Mouse (Mus musculus) G1E (cell line): Measurements from ENCODE around the gene Begain. TPM values are rescaled to one million over a fixed set of nuclear protein-coding genes. Genes with fewer than 3 reads are reported as not detected.

Experiments used
- ATAC-seq: 2 replicates; pipeline ENCODE4 v1.8.0; 2016; ENCODE audit warnings: mild to moderate bottlenecking; ENCODE audit not compliant: insufficient number of reproducible peaks, poor library complexity, low FRiP score, severe bottlenecking; ENCODE audit errors: extremely low read depth
- DNase-seq: peaks from one replicate; pipeline ENCODE4 v3.0.0; 2012; ENCODE audit warnings: low spot score
- H3K27me3 ChIP-seq: 2 replicates; pipeline ENCODE4 v1.6.1; 2012; ENCODE audit warnings: mild to moderate bottlenecking, low read length, inconsistent platforms; ENCODE audit not compliant: insufficient read depth
- H3K36me3 ChIP-seq: replicated peaks from 2 replicates; pipeline ENCODE3; 2012; ENCODE audit warnings: mild to moderate bottlenecking, inconsistent platforms
- H3K4me1 ChIP-seq: 2 replicates; pipeline ENCODE4 v1.6.1; 2012; ENCODE audit warnings: low read depth, low read length, inconsistent platforms, mixed read lengths; ENCODE audit not compliant: insufficient read depth
- H3K4me3 ChIP-seq: 2 replicates; pipeline ENCODE4 v1.5.1; 2012; ENCODE audit warnings: low read depth, mild to moderate bottlenecking, inconsistent platforms, low read length, moderate library complexity, mixed read lengths
- H3K9me3 ChIP-seq: replicated peaks from 2 replicates; pipeline ENCODE4 v1.6.1; 2012; ENCODE audit warnings: inconsistent platforms
- CTCF ChIP-seq: IDR thresholded peaks from 2 replicates; pipeline ENCODE4 v1.5.1; 2012; ENCODE audit warnings: low read depth, low read length, inconsistent platforms, mixed read lengths
- GATA1 ChIP-seq: IDR thresholded peaks from 2 replicates; pipeline ENCODE4 v1.6.1; 2012; ENCODE audit warnings: borderline replicate concordance, low read length, inconsistent platforms, mixed read lengths
- GATA2 ChIP-seq: IDR thresholded peaks from 2 replicates; pipeline ENCODE4 v1.6.1; 2012; ENCODE audit warnings: low read depth, low read length, inconsistent platforms, borderline replicate concordance
- POLR2AphosphoS5 ChIP-seq: IDR thresholded peaks from 2 replicates; pipeline ENCODE4 v1.6.1; 2012; ENCODE audit warnings: low read depth, low read length, inconsistent platforms; ENCODE audit not compliant: insufficient replicate concordance
- TAL1 ChIP-seq: conservative IDR thresholded peaks from 2 replicates; pipeline ENCODE4 v1.6.1; 2012; ENCODE audit warnings: low read depth, low read length, inconsistent platforms, mixed read lengths
- polyA plus RNA-seq: library from polyadenylated mRNA; stranded (reverse); fragments of >175 nt; gene quantifications from 2 replicates; pipeline ENCODE4 v1.2.3, GENCODE M21; 2012
- total RNA-seq, 2 experiments: library from RNA; stranded (forward) in 1 of 2; stranded (reverse) in 1 of 2; fragments of 200-1000 nt in 1 of 2; fragments of >200 nt in 1 of 2; fragmentation: Nextera tagmentation in 1 of 2; gene quantifications; 2 replicates each; pipeline ENCODE4 v1.2.3; 2014 to 2017

The Begain gene
- total RNA-seq (2014; fragmentation: Nextera tagmentation), result not detected in 2 replicates
- not detected in 2 replicates for total RNA-seq (2017)
- polyA plus RNA-seq, result not detected in 2 replicates

DNA sequence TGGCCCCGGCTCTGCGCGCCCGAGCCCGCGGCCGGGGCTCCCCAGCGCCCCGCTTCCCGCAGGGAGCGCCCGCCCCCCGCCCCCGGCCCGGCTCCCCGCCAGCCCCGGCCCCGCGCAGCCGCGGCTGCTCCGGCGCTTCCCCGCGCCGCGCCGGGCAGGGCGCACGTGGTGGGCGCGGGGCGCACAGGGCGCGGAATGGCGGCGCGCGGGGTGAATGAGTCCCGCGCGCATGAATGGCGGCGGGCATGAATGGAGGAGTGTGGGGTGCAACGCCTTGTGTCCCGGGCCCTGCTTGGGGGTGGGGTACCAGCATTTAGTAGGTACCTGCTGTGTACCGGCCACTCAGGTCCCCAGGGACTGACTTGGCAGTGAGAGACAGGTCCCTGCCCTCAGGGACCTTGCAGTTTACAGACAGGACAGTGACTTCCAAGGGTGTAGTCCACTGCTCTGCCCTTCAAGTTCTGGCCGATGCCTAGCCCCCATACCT lies at the start of gene Begain:
Gene Begain, minus strand, starts transcription at position 51 of the 487 bp plus-strand sequence.
- no peak for ATAC-seq
- Histone ChIP-seq H3K4me3 (no peak within 1 kb of the TSS; the same call in 1 of the 2 replicates), H3K36me3 (no peaks in the 10 kb centered on the region), H3K27me3 (no peaks in the 10 kb centered on the region; the same call in 1 of the 2 replicates), H3K4me1 (no peaks in the 10 kb centered on the region), H3K9me3 (peaks cover 94% of the 10 kb centered on the region)
- no peak for DNase-seq
- no peak for TF ChIP-seq TAL1

- Histone ChIP-seq H3K9me3 (peaks cover 67% of the 10 kb centered on the region), H3K36me3 (no peaks in the 10 kb centered on the region), H3K27me3 (no peaks in the 10 kb centered on the region), H3K4me3 (no peak overlapping the region), H3K4me1 (no peaks in the 10 kb centered on the region)
- ATAC-seq, result no peak
- DNase-seq, result no peak
- no peak for TF ChIP-seq TAL1
- TF ChIP-seq GATA1, result no peak
- TF ChIP-seq GATA2, result no peak
- no peak for TF ChIP-seq CTCF
- no peak for TF ChIP-seq POLR2AphosphoS5
Measured at GRCm38 (mm10) chr12:109115707-109116106, 47.7 kb upstream of the Begain start.

- ATAC-seq, result no peak
Measured at GRCm38 (mm10) chr12:109115161-109115560, 47.1 kb upstream of the Begain start.

DNA sequence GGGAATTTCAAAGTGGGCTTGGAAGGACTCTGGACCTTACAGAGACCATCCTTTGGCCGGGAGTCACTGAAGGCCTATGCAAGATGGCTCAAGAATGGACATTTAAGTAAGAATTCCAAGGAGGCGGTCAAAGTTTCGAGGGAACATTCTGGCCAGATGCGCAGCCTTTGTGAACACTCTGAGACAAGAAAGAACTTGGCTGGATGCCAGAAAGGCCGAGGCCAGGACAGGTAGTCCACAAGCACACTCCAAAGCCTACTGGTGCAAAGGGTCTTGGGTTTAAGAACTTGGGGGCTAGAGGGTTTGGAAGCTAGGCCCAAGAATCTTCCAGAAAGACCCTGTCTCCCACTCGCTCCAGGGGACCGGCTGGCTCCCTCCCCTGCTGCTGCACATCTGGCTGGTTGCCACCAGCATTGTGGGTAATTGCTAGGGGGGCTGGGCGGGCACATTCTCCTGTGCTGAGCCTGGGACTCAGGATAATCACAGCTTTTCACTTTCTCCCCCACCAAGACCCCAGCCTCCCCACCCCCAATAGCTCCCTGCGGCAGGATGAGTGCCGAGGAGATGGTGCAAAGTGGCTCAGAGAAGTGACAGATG lies 45.1 kb upstream of the Begain start:
- TF ChIP-seq GATA2 (no peak), GATA1 (no peak), POLR2AphosphoS5 (no peak), CTCF (no peak), TAL1 (no peak)
- Histone ChIP-seq H3K4me1 (no peaks in the 10 kb centered on the region), H3K27me3 (no peaks in the 10 kb centered on the region), H3K4me3 (no peak overlapping the region), H3K9me3 (peaks cover 79% of the 10 kb centered on the region), H3K36me3 (no peaks in the 10 kb centered on the region)
- ATAC-seq, result no peak
- no peak for DNase-seq

More at GRCm38 (mm10) chr12:109115161-109115560, 47.1 kb upstream of the Begain start:
- Histone ChIP-seq H3K36me3 (no peaks in the 10 kb centered on the region), H3K9me3 (peaks cover 72% of the 10 kb centered on the region), H3K27me3 (no peaks in the 10 kb centered on the region), H3K4me1 (no peaks in the 10 kb centered on the region), H3K4me3 (no peak overlapping the region; the same call in 1 of the 2 replicates)
- DNase-seq, result no peak
- no peak for TF ChIP-seq POLR2AphosphoS5
- TF ChIP-seq GATA1, result no peak
- no peak for TF ChIP-seq CTCF
- TF ChIP-seq GATA2, result no peak
- TF ChIP-seq TAL1, result no peak

- peaks cover 82% of the 10 kb centered on the region for H3K9me3 ChIP-seq
- no peaks in the 10 kb centered on the region for H3K27me3 ChIP-seq
- no peaks in the 10 kb centered on the region for H3K4me1 ChIP-seq
- ATAC-seq (no peak), DNase-seq (no peak)
- no peak overlapping the region for H3K4me3 ChIP-seq
- TF ChIP-seq POLR2AphosphoS5 (no peak), CTCF (no peak), GATA1 (no peak), TAL1 (no peak), GATA2 (no peak)
- H3K36me3 ChIP-seq, result no peaks in the 10 kb centered on the region
Measured at GRCm38 (mm10) chr12:109112354-109112995, 44.5 kb upstream of the Begain start.

- DNase-seq (no peak), ATAC-seq (no peak)
- Histone ChIP-seq H3K9me3 (peaks cover 78% of the 10 kb centered on the region), H3K36me3 (no peaks in the 10 kb centered on the region), H3K4me1 (no peaks in the 10 kb centered on the region), H3K4me3 (no peak overlapping the region), H3K27me3 (no peaks in the 10 kb centered on the region)
- no peak for TF ChIP-seq TAL1
- TF ChIP-seq GATA1, result no peak
- TF ChIP-seq GATA2, result no peak
- TF ChIP-seq CTCF, result no peak
- TF ChIP-seq POLR2AphosphoS5, result no peak
Measured at GRCm38 (mm10) chr12:109108911-109109310, 40.9 kb upstream of the Begain start.
